Mouse (Mus musculus) forebrain, postnatal 0 days (tissue): ENCODE measurements at regions not wholly inside any gene's neighbourhood (a gene's known extent, or its start where the extent isn't known, plus 50 kb on each side); places are given as distances from the start of the nearest gene placed in this dataset.

Source experiments
- ATAC-seq: fragments of 200-750 bp; cut with Nextera tagmentation; 2 replicates; pipeline ENCODE4 v1.8.0; 2017; ENCODE audit warnings: mild to moderate bottlenecking, moderate library complexity
- DNase-seq: peaks from one replicate; pipeline ENCODE4 v3.0.0-alpha.2; 2015
- H3K27ac ChIP-seq: fragments of 300-500 bp; sonication (generic); 2 replicates; pipeline ENCODE4 v1.5.1; 2014; ENCODE audit warnings: low read depth, mild to moderate bottlenecking, antibody characterized with exemption, low read length, moderate library complexity, mixed read lengths
- H3K27me3 ChIP-seq: fragments of 300-500 bp; sonication (generic); 2 replicates; pipeline ENCODE4 v1.6.1; 2014; ENCODE audit warnings: mild to moderate bottlenecking, low read length, mixed read lengths; ENCODE audit not compliant: insufficient read depth
- H3K36me3 ChIP-seq: fragments of 300-500 bp; sonication (generic); 2 replicates; pipeline ENCODE4 v1.6.1; 2014; ENCODE audit warnings: mild to moderate bottlenecking, moderate library complexity; ENCODE audit not compliant: insufficient read depth
- H3K4me1 ChIP-seq: fragments of 300-500 bp; sonication (generic); 2 replicates; pipeline ENCODE4 v1.6.1; 2014; ENCODE audit warnings: antibody characterized with exemption; ENCODE audit not compliant: insufficient read depth
- H3K4me2 ChIP-seq: fragments of 300-500 bp; sonication (generic); 2 replicates; pipeline ENCODE4 v1.6.1; 2014; ENCODE audit warnings: low read depth, mild to moderate bottlenecking, moderate library complexity
- H3K4me3 ChIP-seq: fragments of 300-500 bp; sonication (generic); 2 replicates; pipeline ENCODE4 v1.5.1; 2014; ENCODE audit warnings: low read depth, low read length, mixed read lengths
- H3K9ac ChIP-seq: fragments of 300-500 bp; sonication (generic); 2 replicates; pipeline ENCODE4 v1.6.1; 2014; ENCODE audit warnings: mild to moderate bottlenecking
- H3K9me3 ChIP-seq: fragments of 300-500 bp; sonication (generic); 2 replicates; pipeline ENCODE4 v1.6.1; 2016; ENCODE audit warnings: low read length
- CTCF ChIP-seq: sonication (generic); IDR thresholded peaks from 2 replicates; pipeline ENCODE4 v1.5.1; 2016; ENCODE audit warnings: antibody characterized with exemption, control low read depth, low read depth
- WGBS: fragments of 180-500 bp; shearing (Covaris S2); extraction: QIAGEN DNeasy Blood & Tissue Kit; methylation state at CpG from one replicate; pipeline ENCODE4 v1.1.7; 2014; 5-methylcytosine and 5-hydroxymethylcytosine counted together

- Histone ChIP-seq H3K27ac (no peak overlapping the region), H3K4me1 (no peaks in the 10 kb centered on the region), H3K9ac (no peak overlapping the region), H3K4me3 (no peak overlapping the region), H3K27me3 (no peaks in the 10 kb centered on the region), H3K4me2 (no peak overlapping the region), H3K9me3 (no peaks in the 10 kb centered on the region), H3K36me3 (no peaks in the 10 kb centered on the region)
- ATAC-seq (no peak), DNase-seq (no peak)
- no peak for TF ChIP-seq CTCF
- WGBS, result 89% methylated on average over 4 of the region's 4 CpGs
Measured at GRCm38 (mm10) chr6:14632837-14633236, 122.2 kb downstream of the Ppp1r3a start.

- no peak overlapping the region for H3K9ac ChIP-seq
- no peaks in the 10 kb centered on the region for H3K9me3 ChIP-seq
- no peaks in the 10 kb centered on the region for H3K4me1 ChIP-seq
- no peaks in the 10 kb centered on the region for H3K27me3 ChIP-seq
- H3K36me3 ChIP-seq, result no peaks in the 10 kb centered on the region
- no peak overlapping the region for H3K4me3 ChIP-seq
- ATAC-seq (no peak), DNase-seq (no peak)
- 26% methylated on average over 2 of the region's 2 CpGs for WGBS
- no peak overlapping the region for H3K4me2 ChIP-seq
- no peak for TF ChIP-seq CTCF
- no peak overlapping the region for H3K27ac ChIP-seq
Measured at GRCm38 (mm10) chr6:14631719-14632445, 123.2 kb downstream of the Ppp1r3a start.

- TF ChIP-seq CTCF, result no peak
- 81% methylated on average over 3 of the region's 3 CpGs for WGBS
- ATAC-seq (no peak), DNase-seq (no peak)
- Histone ChIP-seq H3K4me3 (no peak overlapping the region), H3K27ac (no peak overlapping the region), H3K36me3 (no peaks in the 10 kb centered on the region), H3K9ac (no peak overlapping the region), H3K9me3 (no peaks in the 10 kb centered on the region), H3K4me1 (no peaks in the 10 kb centered on the region), H3K27me3 (no peaks in the 10 kb centered on the region), H3K4me2 (no peak overlapping the region)
Measured at GRCm38 (mm10) chr6:14616629-14617028, 138.4 kb downstream of the Ppp1r3a start.

- H3K9ac ChIP-seq, result no peak overlapping the region
- no peaks in the 10 kb centered on the region for H3K9me3 ChIP-seq
- no peak for ATAC-seq
- no peak for TF ChIP-seq CTCF
- no peaks in the 10 kb centered on the region for H3K4me1 ChIP-seq
- H3K4me2 ChIP-seq, result no peak overlapping the region
- H3K4me3 ChIP-seq, result no peak overlapping the region
- no peak for DNase-seq
- no peaks in the 10 kb centered on the region for H3K36me3 ChIP-seq
- no peak overlapping the region for H3K27ac ChIP-seq
- no peaks in the 10 kb centered on the region for H3K27me3 ChIP-seq
Measured at GRCm38 (mm10) chr6:14608076-14608475, 147.0 kb downstream of the Ppp1r3a start.

GRCm38 (mm10) chr6:14600543-14601249, 154.4 kb downstream of the Ppp1r3a start:
- TF ChIP-seq CTCF, result no peak
- no peak overlapping the region for H3K27ac ChIP-seq
- H3K4me2 ChIP-seq, result 0 out of 2 replicates have a peak overlapping the region, but pooled peaks have one; percentile 2

GRCm38 (mm10) chr6:14596880-14597466, 158.1 kb downstream of the Ppp1r3a start:
- Histone ChIP-seq H3K27ac (no peak overlapping the region), H3K9ac (no peak overlapping the region), H3K36me3 (no peaks in the 10 kb centered on the region), H3K9me3 (no peaks in the 10 kb centered on the region), H3K27me3 (no peaks in the 10 kb centered on the region), H3K4me1 (no peaks in the 10 kb centered on the region), H3K4me2 (no peak overlapping the region), H3K4me3 (no peak overlapping the region)
- ATAC-seq (no peak), DNase-seq (no peak)
- TF ChIP-seq CTCF, result no peak
- 93% methylated on average over 4 of the region's 4 CpGs for WGBS

More at GRCm38 (mm10) chr6:14600543-14601249, 154.4 kb downstream of the Ppp1r3a start:
- no peak overlapping the region for H3K9ac ChIP-seq
- no peaks in the 10 kb centered on the region for H3K36me3 ChIP-seq
- H3K4me1 ChIP-seq, result no peaks in the 10 kb centered on the region
- peak; percentile 97 for ATAC-seq
- DNase-seq, result peak; percentile 50
- no peaks in the 10 kb centered on the region for H3K27me3 ChIP-seq
- no peak overlapping the region for H3K4me3 ChIP-seq
- 25% methylated on average over 13 of the region's 13 CpGs for WGBS
- H3K9me3 ChIP-seq, result no peaks in the 10 kb centered on the region

GRCm38 (mm10) chr6:14585827-14586226, 169.2 kb downstream of the Ppp1r3a start:
- no peaks in the 10 kb centered on the region for H3K9me3 ChIP-seq
- no peak overlapping the region for H3K4me2 ChIP-seq
- no peaks in the 10 kb centered on the region for H3K4me1 ChIP-seq
- 20% methylated on average over 1 of the region's 1 CpGs for WGBS
- no peaks in the 10 kb centered on the region for H3K27me3 ChIP-seq
- no peak overlapping the region for H3K27ac ChIP-seq
- H3K36me3 ChIP-seq, result no peaks in the 10 kb centered on the region
- peak; percentile 29 for DNase-seq
- ATAC-seq, result peak; percentile 59; the same call in 1 of the 2 replicates
- peak; percentile 70 for TF ChIP-seq CTCF
- H3K9ac ChIP-seq, result no peak overlapping the region
- H3K4me3 ChIP-seq, result no peak overlapping the region
